Mouse (Mus musculus) lung, embryonic 15.5 days (tissue): ENCODE measurements around the gene Ripk3. TPM values are rescaled to one million over a fixed set of nuclear protein-coding genes. Genes with fewer than 3 reads are reported as not detected.

ENCODE experiments used
- ATAC-seq: fragments of 200-750 bp; cut with Nextera tagmentation; 2 replicates; pipeline ENCODE4 v1.8.0; 2017; ENCODE audit warnings: moderate number of reproducible peaks, borderline replicate concordance; ENCODE audit not compliant: low FRiP score, low TSS enrichment; ENCODE audit errors: extremely low read depth
- H3K27ac ChIP-seq: fragments of 300-500 bp; sonication (generic); 2 replicates; pipeline ENCODE4 v1.5.1; 2015; ENCODE audit warnings: moderate library complexity, mild to moderate bottlenecking, inconsistent platforms
- H3K27me3 ChIP-seq: fragments of 300-500 bp; sonication (generic); 2 replicates; pipeline ENCODE4 v1.6.1; 2015; ENCODE audit warnings: inconsistent platforms
- H3K36me3 ChIP-seq: fragments of 300-500 bp; sonication (generic); 2 replicates; pipeline ENCODE4 v1.6.1; 2015; ENCODE audit warnings: inconsistent platforms
- H3K4me1 ChIP-seq: fragments of 300-500 bp; sonication (generic); 2 replicates; pipeline ENCODE4 v1.6.1; 2015; ENCODE audit warnings: inconsistent platforms
- H3K4me2 ChIP-seq: fragments of 300-500 bp; sonication (generic); 2 replicates; pipeline ENCODE4 v1.6.1; 2015; ENCODE audit warnings: inconsistent platforms, mild to moderate bottlenecking, moderate library complexity
- H3K4me3 ChIP-seq: fragments of 300-500 bp; sonication (generic); 2 replicates; pipeline ENCODE4 v1.5.1; 2015; ENCODE audit warnings: mild to moderate bottlenecking, inconsistent platforms
- H3K9ac ChIP-seq: fragments of 300-500 bp; sonication (generic); 2 replicates; pipeline ENCODE4 v1.6.1; 2015; ENCODE audit warnings: inconsistent platforms
- H3K9me3 ChIP-seq: fragments of 300-500 bp; sonication (generic); 2 replicates; pipeline ENCODE4 v1.6.1; 2016; ENCODE audit warnings: inconsistent platforms
- WGBS: fragments of 180-500 bp; shearing (Covaris S2); methylation state at CpG from one replicate; pipeline ENCODE4 v1.1.7; 2015; 5-methylcytosine and 5-hydroxymethylcytosine counted together
- polyA plus RNA-seq: library from polyadenylated mRNA; unstranded; fragments of >200 nt; fragmentation: Nextera tagmentation; extraction: Ambion mirVana; gene quantifications from 2 replicates; pipeline ENCODE4 v1.2.1, GENCODE M21; 2015

The Ripk3 gene
- polyA plus RNA-seq, 1 experiment from 2014 or later = 45.6 TPM

DNA sequence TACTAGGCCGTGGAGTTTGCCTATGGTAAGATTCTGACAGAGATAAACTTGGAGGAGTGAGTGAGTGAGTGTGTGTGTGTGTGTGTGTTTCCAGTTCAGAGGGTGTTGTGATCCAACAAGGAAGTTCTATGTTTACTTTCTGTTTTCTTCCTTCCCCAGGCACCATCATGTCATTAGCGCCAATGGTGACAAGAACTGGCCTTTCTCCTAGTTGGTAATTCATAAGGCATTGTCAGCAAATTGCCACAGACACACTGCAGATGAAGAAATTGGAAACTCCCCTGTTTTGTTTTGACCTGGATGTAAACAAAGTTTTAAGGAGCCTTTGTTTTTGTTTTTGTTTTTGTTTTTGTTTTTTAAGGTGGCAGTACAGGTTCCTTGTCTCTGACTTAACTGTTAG, 4.8 kb upstream of the Ripk3 start:
- no peak overlapping the region for H3K4me3 ChIP-seq
- H3K4me2 ChIP-seq = no peak overlapping the region
- H3K9ac ChIP-seq = no peak overlapping the region
- H3K27ac ChIP-seq = 0 out of 2 replicates have a peak overlapping the region, but pooled peaks have one; percentile 3
- H3K9me3 ChIP-seq = no peaks in the 10 kb centered on the region
- peaks cover 14% of the 10 kb centered on the region for H3K4me1 ChIP-seq
- no peaks in the 10 kb centered on the region for H3K36me3 ChIP-seq
- ATAC-seq = peak; percentile 39; the same call in 1 of the 2 replicates
- 31% methylated on average over 2 of the region's 2 CpGs for WGBS
- no peaks in the 10 kb centered on the region for H3K27me3 ChIP-seq

DNA sequence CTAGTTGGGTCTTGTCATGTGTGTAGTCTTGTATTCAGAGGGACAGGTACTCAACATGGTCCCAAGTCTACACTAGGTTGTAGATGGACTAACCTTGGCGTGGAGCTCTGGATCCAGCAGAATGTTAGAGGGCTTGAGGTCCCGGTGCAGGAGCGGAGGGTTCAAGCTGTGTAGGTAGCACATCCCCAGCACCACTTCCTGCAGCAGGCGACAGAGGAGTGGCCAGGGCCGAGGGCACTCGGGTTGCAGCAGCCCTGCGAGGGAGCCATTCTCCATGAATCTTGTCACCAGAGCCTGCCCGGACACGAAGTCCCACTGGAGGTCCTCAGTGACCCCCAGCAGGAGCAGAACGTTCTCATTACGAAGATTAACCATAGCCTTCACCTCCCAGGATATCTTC, 934 bp downstream of the Ripk3 start:
- H3K4me2 ChIP-seq = peak overlapping the region; percentile 77
- no peak overlapping the region for H3K27ac ChIP-seq
- no peaks in the 10 kb centered on the region for H3K9me3 ChIP-seq
- ATAC-seq = no peak
- H3K36me3 ChIP-seq = no peaks in the 10 kb centered on the region
- peaks cover 31% of the 10 kb centered on the region for H3K27me3 ChIP-seq
- 36% methylated on average over 11 of the region's 11 CpGs for WGBS
- H3K4me1 ChIP-seq = peaks cover 13% of the 10 kb centered on the region
- peak overlapping the region; percentile 42 for H3K4me3 ChIP-seq
- H3K9ac ChIP-seq = no peak overlapping the region

DNA sequence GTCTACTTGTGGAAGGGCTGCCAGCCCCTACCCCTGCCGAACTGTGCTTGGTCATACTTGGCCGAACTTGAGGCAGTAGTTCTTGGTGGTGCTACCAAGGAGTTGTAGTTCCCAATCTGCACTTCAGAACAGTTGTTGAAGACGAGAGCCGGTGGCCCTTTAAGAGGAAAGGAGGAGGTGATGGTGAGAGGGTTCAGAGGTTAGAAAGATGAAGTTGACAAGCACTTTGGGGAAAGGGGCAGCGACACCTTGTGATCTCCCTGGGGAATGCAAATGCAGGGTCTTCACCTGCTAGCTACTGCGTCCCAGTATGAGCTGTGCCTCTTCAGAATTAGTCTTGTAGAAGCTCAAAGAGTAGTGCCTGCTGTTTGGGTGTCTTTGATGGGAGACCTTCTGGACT, 3.5 kb downstream of the Ripk3 start:
- Histone ChIP-seq H3K4me2 (no peak overlapping the region), H3K9ac (no peak overlapping the region), H3K9me3 (no peaks in the 10 kb centered on the region), H3K27me3 (peaks cover 40% of the 10 kb centered on the region), H3K27ac (no peak overlapping the region), H3K4me1 (peaks cover 30% of the 10 kb centered on the region), H3K36me3 (no peaks in the 10 kb centered on the region), H3K4me3 (no peak overlapping the region)
- no peak for ATAC-seq
- 37% methylated on average over 6 of the region's 6 CpGs for WGBS

DNA sequence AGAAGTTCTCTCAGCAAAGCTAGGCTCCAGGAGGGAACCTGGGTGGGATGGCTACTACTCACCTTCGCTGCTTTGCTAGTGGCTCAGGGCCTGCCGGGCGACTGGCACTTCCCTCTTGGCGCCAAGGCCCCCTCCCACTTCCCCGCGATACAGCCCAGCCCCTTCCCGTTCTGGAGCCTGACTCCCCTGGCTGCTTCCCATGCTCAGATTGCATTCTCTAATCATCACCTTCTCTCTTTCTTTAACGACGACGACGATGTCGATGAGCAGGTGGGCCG, 4.8 kb downstream of the Ripk3 start, which contains the start of gene Adcy4:
Gene Adcy4, minus strand, starts transcription at position 138 of the 278 bp plus-strand sequence.
- H3K27me3 ChIP-seq = peaks cover 40% of the 10 kb centered on the region
- peak within 1 kb of the TSS; percentile 77 for H3K4me2 ChIP-seq
- H3K9ac ChIP-seq = peak within 1 kb of the TSS; percentile 28
- H3K27ac ChIP-seq = peak within 1 kb of the TSS; percentile 77
- no peaks in the 10 kb centered on the region for H3K36me3 ChIP-seq
- WGBS = 8% methylated on average over 13 of the region's 13 CpGs
- H3K9me3 ChIP-seq = no peaks in the 10 kb centered on the region
- peaks cover 35% of the 10 kb centered on the region for H3K4me1 ChIP-seq
- peak within 1 kb of the TSS; percentile 46 for H3K4me3 ChIP-seq
- ATAC-seq = no peak

DNA sequence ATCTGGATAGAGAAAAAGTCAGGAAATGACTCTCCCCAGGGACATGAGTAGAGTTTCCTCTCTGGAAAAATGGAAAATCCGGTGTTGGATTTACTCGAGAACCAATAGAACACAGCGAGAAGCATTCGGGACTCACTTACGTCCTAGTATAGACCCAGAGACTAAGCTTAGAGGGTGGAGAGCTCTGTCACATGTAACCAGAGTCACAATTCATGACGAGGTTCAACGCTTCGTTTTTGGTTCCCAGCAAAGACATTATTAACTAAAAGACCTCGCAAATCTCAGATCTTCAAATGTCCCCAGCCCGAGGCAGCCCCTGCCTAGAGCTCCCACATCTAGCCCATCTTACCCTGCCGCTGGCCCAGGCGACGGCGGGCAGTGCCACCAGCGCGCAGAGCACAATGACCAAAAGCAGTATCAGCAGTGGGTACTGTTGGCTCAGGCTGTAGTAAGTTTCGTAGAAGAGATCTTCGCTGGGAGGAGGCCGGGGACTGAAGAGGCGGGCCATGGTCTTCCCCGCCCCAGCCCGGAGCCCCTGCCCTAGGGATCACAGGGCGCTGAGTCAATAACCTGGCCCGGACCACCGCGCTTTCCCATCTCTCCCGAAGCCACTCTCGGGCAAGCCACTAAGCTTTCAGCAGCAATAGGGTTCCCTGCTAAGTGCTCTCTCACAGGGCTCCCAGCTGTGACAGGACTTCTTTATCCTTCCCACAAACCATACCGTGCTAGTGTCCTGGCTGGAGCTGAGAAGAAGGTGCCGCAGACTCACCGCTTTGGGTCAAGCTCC, 5.3 kb downstream of the Ripk3 start:
- Histone ChIP-seq H3K27me3 (peaks cover 40% of the 10 kb centered on the region), H3K9ac (peak overlapping the region; percentile 28), H3K4me3 (peak overlapping the region; percentile 46), H3K36me3 (no peaks in the 10 kb centered on the region), H3K9me3 (no peaks in the 10 kb centered on the region), H3K4me1 (peaks cover 32% of the 10 kb centered on the region), H3K4me2 (peak overlapping the region; percentile 77), H3K27ac (peak overlapping the region; percentile 77)
- 1% methylated on average over 31 of the region's 31 CpGs for WGBS
- peak; percentile 68; the same call in 1 of the 2 replicates for ATAC-seq

DNA sequence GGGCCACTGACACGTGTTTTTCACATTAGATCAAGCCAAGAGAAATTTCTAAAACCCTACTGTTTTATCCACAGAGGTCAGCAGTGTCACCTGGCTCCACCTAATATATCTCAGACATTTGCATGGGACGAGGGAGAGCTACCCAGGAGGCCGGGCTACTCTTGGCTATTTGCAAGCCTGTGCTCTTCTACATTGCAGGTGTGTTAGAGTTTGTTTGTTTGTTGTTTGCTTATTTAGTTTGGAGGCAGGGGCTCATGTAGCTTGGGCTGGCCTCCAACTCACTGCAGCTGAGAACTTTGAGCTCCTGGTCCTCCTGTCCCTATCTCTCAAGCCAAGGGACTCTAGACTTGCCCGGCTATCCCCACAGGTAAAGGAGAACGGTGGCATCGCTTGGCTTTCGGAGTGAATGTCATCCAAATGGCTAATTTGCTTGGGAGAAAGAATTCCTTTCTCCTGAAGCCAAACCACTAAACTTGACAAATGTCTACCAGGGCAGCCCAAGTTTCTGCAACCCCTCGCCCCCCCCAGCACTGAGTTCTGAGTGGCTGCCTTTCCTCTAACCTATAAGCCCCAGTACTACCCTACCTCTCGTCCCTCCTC, 6.2 kb downstream of the Ripk3 start:
- no peak for ATAC-seq
- Histone ChIP-seq H3K9ac (no peak overlapping the region), H3K4me1 (peaks cover 26% of the 10 kb centered on the region), H3K36me3 (no peaks in the 10 kb centered on the region), H3K4me3 (peak overlapping the region; percentile 46), H3K27me3 (peaks cover 35% of the 10 kb centered on the region), H3K27ac (peak overlapping the region; percentile 77), H3K4me2 (peak overlapping the region; percentile 77), H3K9me3 (no peaks in the 10 kb centered on the region)
- 46% methylated on average over 9 of the region's 9 CpGs for WGBS

DNA sequence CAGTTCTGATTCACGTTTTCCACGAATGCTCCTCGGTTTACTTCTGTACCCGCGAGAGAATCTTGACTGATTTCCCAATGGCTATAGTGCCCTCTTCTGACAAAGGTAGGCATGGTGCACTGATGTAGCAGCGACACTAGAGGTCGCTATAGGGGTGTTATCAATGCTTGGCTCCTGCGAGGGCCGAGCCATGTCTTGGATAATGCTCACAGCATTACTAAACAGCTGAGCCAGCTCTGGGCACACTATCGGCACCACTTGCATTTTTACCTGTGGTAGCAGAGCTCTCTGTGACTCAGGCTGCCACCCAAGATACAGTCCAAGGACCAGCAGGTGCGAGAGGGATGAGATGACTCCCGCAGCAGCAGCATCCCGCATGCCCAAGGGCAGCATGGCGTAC, 7.4 kb downstream of the Ripk3 start:
- H3K4me1 ChIP-seq = peaks cover 34% of the 10 kb centered on the region
- ATAC-seq = peak; percentile 47
- no peak overlapping the region for H3K27ac ChIP-seq
- no peaks in the 10 kb centered on the region for H3K9me3 ChIP-seq
- peaks cover 32% of the 10 kb centered on the region; the same call in 1 of the 2 replicates for H3K27me3 ChIP-seq
- H3K4me2 ChIP-seq = peak overlapping the region; percentile 77
- WGBS = 17% methylated on average over 14 of the region's 14 CpGs
- no peak overlapping the region for H3K9ac ChIP-seq
- H3K4me3 ChIP-seq = no peak overlapping the region
- H3K36me3 ChIP-seq = no peaks in the 10 kb centered on the region

DNA sequence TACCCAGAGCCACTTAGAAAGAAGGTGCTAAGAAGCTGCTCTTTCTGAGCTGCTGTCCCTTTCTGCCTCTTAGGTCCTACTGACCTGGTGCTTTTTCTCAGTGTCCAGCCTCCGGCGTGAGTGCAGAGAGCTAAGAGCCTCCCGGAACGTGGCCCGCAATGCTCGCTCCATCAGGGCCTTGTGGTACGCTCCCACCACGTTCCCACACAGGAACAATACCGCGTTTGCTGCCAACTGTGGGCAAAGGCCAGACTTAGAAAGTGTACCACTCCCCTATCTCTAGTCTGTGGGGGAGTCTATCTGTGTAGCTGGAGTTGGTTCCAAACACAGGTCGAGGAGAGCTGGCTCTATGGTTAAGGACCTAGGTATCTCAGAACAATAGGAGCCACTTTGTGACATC, 7.9 kb downstream of the Ripk3 start:
- ATAC-seq = no peak
- Histone ChIP-seq H3K27ac (no peak overlapping the region), H3K9ac (no peak overlapping the region), H3K4me1 (peaks cover 34% of the 10 kb centered on the region), H3K27me3 (peaks cover 30% of the 10 kb centered on the region; the same call in 1 of the 2 replicates), H3K4me3 (no peak overlapping the region), H3K4me2 (no peak overlapping the region), H3K9me3 (no peaks in the 10 kb centered on the region), H3K36me3 (no peaks in the 10 kb centered on the region)
- WGBS = 78% methylated on average over 11 of the region's 11 CpGs

DNA sequence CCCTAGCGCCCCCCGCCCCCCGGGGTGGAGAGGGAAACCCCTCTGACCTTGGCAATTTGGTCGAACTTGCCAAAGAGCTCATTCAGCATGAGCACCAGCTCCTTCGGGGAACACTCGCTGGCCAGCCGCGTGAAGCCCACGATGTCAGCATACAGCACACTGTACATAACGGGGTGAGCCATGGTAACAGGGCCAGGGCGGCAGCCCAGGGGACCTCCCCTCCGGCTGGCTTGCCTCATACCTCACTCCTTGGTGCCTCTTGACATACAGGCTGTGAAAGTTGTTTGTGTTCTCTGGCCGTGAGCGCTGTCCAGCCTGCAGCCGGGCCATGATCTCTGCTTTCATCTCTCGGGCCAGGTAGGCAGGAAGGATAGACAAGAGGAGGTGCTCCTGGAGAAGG, 9.0 kb downstream of the Ripk3 start:
- peaks cover 19% of the 10 kb centered on the region; the same call in 1 of the 2 replicates for H3K27me3 ChIP-seq
- H3K9me3 ChIP-seq = no peaks in the 10 kb centered on the region
- H3K4me1 ChIP-seq = peaks cover 34% of the 10 kb centered on the region
- H3K9ac ChIP-seq = no peak overlapping the region
- H3K4me2 ChIP-seq = no peak overlapping the region
- no peak overlapping the region for H3K27ac ChIP-seq
- WGBS = 35% methylated on average over 16 of the region's 16 CpGs
- no peak overlapping the region for H3K4me3 ChIP-seq
- H3K36me3 ChIP-seq = no peaks in the 10 kb centered on the region
- ATAC-seq = no peak

DNA sequence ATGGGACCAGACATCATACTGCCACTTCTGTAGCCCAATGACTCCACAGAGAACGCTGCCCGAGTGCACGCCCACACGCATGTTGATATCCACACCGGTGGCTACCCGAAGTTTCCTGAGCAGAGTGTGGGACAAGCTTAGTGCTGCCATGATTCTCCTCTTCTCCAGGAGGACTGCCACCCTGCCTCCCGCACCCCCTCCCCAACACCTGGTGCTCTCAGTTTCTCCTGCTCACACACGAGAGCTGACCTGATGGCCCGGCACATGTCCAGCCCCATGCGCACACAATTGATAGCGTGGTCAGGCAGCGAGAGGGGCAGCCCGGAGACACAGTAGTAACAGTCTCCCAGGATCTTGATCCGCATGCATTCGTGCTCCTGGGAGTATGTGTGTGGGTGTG, 10.0 kb downstream of the Ripk3 start:
- Histone ChIP-seq H3K4me1 (peaks cover 34% of the 10 kb centered on the region), H3K9me3 (no peaks in the 10 kb centered on the region), H3K4me2 (no peak overlapping the region), H3K36me3 (no peaks in the 10 kb centered on the region), H3K27me3 (peaks cover 10% of the 10 kb centered on the region; the same call in 1 of the 2 replicates), H3K27ac (no peak overlapping the region), H3K4me3 (no peak overlapping the region), H3K9ac (no peak overlapping the region)
- 88% methylated on average over 15 of the region's 15 CpGs for WGBS
- ATAC-seq = no peak

DNA sequence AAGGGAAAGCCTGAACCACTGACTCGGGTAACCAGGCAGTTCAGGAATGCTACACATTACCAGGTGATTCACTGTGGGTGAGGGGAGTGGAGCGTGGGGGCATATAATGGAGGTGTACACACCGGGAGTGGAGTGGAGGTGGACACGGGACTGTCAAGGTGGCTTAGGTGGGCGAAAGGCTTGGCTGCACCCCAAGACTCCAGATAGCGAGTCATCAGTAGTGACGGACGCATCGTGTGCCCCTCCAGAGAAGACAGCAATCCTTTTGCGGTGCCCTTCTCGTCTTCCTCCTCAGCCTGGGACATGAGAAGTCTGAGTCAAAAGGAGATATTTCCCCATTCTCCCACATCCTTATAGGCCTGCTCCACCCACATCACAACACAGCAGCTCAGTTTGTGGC, 10.9 kb downstream of the Ripk3 start:
- Histone ChIP-seq H3K27ac (no peak overlapping the region), H3K4me3 (no peak overlapping the region), H3K9ac (no peak overlapping the region), H3K36me3 (no peaks in the 10 kb centered on the region), H3K9me3 (no peaks in the 10 kb centered on the region), H3K4me1 (peaks cover 33% of the 10 kb centered on the region), H3K27me3 (peaks cover 10% of the 10 kb centered on the region; the same call in 1 of the 2 replicates), H3K4me2 (no peak overlapping the region)
- no peak for ATAC-seq
- WGBS = 84% methylated on average over 11 of the region's 11 CpGs

DNA sequence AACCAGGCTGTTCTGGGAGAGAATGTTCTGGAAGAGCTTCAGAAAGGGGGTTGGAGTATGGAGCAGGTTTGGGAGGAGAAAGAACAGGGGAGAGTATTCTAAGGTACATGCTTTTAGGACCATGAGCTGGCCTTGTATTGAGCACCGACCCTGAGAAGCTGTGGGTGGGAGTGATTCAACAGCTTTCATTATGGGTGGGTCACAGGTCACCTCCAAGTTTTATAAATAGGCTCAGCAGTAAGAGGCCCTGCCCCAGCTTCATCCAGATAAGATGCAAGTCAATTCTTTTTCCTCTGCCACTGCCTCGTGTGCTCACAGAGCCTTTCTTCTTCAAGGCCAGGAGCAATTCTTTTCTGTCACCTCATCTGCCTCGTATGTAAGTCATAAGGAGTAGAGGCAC, 11.5 kb downstream of the Ripk3 start:
- H3K9me3 ChIP-seq = no peaks in the 10 kb centered on the region
- H3K27me3 ChIP-seq = peaks cover 9% of the 10 kb centered on the region; the same call in 1 of the 2 replicates
- no peak overlapping the region for H3K27ac ChIP-seq
- no peak for ATAC-seq
- H3K4me1 ChIP-seq = peaks cover 27% of the 10 kb centered on the region
- no peak overlapping the region for H3K4me3 ChIP-seq
- no peak overlapping the region for H3K4me2 ChIP-seq
- no peaks in the 10 kb centered on the region for H3K36me3 ChIP-seq
- H3K9ac ChIP-seq = no peak overlapping the region
- WGBS = 13% methylated on average over 3 of the region's 3 CpGs
